Mouse (Mus musculus): ENCODE measurements around the gene Emb. TPM values are rescaled to one million over a fixed set of nuclear protein-coding genes. Genes with fewer than 3 reads are reported as not detected.
"Not testable (repeated sequence)": the region's sequence is repeated elsewhere in the genome, so short reads cannot be mapped to it uniquely, and the experiment has no call there.

Gene Emb
- 6.1 and 6.2 TPM in 2 replicates for polyA plus RNA-seq (2012; rRNA removed)

GRCm38 (mm10) chr13:117208236-117208635, at the start of gene Emb:
Gene Emb (plus strand): TSS chr13:117208536.
- DNase-seq (ENCODE audit: low spot score): no peak

GRCm38 (mm10) chr13:117163906-117164305, 44.4 kb upstream of the Emb start:
- no peak for DNase-seq (ENCODE audit: low spot score)

GRCm38 (mm10) chr13:117165071-117165470, 43.3 kb upstream of the Emb start:
- no peak for DNase-seq (ENCODE audit: low spot score)

- DNase-seq (ENCODE audit: low spot score): not testable (repeated sequence)
Observed at GRCm38 (mm10) chr13:117180912-117181311, 27.4 kb upstream of the Emb start.

DNA sequence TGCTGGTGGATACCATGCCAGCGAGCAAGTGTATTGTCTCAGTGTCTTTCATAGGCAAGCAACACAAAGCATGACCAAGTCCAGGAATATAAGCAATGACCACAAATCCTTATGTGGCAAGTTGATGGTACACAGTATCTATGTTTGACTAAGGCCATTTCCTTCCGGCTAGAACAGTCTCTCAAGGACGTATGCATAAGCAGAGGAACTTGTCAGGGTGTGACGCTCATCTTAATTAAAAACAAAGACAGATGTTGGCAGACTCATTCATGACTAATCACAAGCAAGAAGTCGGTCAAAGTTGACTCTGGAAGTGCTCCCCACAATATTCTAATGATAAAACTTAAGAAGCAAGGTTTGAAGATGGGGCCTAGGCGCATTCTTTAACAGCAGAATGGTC, 25.0 kb upstream of the Emb start:
- no peak for DNase-seq (ENCODE audit: low spot score)

- no peak for DNase-seq (ENCODE audit: low spot score)
Observed at GRCm38 (mm10) chr13:117185329-117185728, 23.0 kb upstream of the Emb start.

GRCm38 (mm10) chr13:117192161-117192560, 16.2 kb upstream of the Emb start:
- DNase-seq (ENCODE audit: low spot score): no peak

DNA sequence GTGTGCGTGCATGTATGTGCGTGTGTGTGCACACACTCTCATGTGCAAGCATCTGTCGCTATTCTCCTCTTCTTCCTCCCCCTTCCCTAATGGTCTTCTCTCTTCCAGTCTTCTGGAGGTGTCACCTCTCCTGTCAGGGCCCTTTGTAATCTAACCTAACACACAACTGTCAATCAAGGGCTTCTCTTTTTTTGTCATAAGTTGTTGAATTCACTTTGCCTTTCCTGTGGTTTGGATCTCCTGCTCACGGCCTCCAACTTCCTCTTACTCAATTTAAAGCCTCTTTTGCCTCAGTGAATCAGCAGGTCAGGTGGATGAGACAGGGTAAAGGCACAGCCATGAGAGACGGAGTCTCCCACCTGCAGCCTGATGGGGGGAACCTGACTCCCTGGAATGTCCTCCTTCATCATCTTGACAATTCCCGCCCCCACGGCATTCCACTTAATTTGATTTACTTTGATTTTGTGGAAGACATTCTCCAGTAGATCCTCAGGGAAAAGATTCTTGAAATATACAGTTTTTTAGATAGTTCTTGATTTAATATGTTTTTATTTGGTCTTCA, 14.8 kb upstream of the Emb start:
- DNase-seq (ENCODE audit: low spot score): no peak

DNA sequence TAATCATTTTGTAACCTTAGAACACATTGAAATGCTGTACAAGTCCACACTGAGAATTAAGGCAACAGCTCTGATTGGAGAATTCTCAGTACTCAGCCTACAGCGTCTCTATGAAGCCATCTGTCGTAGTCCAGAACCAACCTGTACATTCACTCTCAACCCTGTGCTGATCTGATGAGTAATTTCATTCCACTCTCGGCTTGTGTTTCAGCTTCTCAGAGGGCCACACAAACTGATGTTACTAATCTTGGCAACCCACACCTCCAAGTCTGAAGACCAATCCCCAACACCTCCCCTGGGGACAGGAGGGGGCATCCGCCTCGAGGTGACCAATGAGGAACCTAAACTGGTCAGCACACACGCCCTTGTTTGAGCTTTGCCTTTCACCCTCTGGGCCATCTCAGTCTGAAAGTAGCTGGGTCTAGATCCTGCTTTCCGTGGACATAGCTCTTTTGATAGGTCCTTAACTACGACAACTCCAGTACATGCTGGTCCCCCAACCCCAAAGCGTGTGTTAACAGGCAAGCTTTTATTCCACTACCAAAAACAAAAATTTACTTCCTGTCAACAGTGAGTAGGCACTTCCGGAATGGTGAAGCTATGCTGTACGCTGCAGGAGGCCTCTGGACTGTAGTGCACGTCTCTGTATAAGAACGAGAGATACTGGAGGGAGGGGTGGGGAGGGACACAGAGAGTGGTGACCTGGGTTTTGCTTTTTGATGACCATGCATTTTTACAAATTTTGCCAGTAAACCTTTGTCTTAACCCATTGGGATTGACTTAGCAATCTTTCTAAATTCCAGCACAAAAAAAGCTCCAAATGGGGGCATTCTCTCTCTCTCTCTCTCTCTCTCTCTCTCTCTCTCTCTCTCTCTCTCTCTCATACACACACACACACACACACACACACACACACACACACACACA, 12.5 kb upstream of the Emb start:
- no peak for DNase-seq (ENCODE audit: low spot score)

DNA sequence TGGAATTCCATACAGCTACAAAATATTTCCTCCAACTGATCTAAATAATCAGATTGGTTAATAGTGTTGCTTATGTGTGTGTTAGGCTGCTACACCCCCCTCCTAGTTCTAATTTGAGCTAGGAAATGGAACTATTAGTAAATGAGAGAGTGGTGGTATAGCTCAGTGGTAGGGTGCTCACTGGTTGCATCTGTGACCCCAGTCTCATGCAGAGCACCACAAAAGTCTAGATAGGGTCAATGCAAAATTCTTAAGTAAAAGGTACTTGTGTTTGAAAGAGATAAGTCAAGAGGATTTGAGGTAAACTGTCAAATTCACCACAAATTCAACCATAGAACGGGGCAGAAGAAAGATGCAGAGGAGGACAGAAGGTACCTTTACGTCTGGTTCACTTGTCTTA, 10.7 kb upstream of the Emb start:
- DNase-seq (ENCODE audit: low spot score): no peak

GRCm38 (mm10) chr13:117198402-117199083, 9.8 kb upstream of the Emb start:
- peak; percentile 36 for DNase-seq (ENCODE audit: low spot score)

GRCm38 (mm10) chr13:117202755-117203471, 5.4 kb upstream of the Emb start:
- DNase-seq (ENCODE audit: low spot score): no peak

DNA sequence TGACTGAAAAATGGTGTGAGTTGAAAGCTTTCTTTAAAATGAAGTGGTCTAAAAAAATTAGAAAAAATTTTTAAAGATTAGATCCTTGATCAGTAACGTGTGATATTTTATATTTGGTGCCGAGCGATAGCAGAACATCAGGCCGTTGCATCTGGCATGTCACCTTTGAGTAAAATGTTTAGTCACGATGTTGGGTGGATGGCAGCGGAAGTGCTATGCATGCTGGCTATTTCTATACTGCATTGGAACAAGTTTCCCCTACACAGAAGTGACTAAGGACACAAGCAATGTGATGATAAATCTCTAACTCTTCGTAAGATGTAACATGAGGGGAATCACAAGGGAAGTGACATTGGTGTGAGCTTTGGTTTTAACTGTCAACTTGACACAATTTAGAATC, 3.7 kb upstream of the Emb start:
- no peak for DNase-seq (ENCODE audit: low spot score)

DNA sequence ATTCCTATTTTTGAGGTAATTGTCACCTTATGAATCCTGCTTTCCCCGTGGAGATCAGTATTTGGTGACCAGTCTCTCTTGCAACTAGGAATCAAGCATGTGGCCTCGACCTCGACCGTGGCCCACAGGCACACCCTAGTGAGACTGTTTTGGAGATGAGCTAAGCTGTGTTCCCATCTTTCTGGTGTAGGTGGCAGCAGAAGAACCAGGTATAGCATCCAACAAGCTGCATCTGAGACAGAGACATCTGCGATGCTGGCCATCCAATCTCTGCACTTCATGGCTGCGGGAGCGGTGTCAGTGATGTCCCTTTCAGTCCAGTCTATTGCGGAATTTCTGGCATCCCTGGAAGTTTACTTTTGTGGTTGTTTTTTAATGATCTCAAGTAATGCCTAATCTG, 2.3 kb upstream of the Emb start:
- no peak for DNase-seq (ENCODE audit: low spot score)

GRCm38 (mm10) chr13:117211386-117211875, 3.1 kb downstream of the Emb start:
- DNase-seq (ENCODE audit: low spot score): no peak

DNA sequence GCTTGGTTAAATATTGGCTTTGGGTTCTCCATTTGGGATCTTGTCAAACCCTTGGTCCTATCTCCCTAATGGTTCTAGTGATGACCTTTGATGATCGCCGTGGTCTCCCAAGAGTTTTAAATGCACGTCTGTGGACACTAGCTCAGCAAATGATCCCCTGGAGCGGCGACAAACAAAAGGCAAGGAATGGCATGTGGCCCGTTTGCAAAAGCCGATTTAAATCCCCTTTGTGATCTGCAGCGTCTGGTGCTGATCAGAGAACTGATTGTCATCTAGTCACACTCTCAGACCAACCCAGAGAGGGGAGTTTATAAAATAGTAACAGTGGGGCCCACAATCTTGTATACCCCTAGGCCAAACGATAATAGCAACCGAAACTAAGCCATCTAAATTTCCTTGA, 7.1 kb downstream of the Emb start:
- no peak for DNase-seq (ENCODE audit: low spot score)

DNA sequence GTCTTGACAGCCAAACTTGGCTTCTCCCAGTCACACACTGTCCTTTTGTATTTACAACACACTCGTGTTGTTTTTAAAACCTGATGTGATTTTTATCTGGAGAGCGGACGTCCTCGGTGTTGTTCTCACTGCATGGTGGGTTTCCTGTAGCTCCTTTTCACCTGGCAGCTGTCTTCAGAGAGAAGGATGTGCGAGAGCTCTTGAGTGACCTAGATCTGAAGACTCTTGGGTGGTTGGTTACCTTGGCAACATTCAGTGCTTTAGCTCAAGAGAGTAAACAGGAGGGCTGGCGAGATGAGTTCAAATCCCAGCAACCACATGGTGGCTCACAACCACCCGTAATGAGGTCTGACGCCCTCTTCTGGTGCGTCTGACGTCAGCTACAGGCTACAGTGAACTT, 7.8 kb downstream of the Emb start:
- no peak for DNase-seq (ENCODE audit: low spot score)

GRCm38 (mm10) chr13:117216752-117217363, 8.5 kb downstream of the Emb start:
- DNase-seq (ENCODE audit: low spot score): no peak

- no peak for DNase-seq (ENCODE audit: low spot score)
Observed at GRCm38 (mm10) chr13:117217621-117218020, 9.3 kb downstream of the Emb start.

DNA sequence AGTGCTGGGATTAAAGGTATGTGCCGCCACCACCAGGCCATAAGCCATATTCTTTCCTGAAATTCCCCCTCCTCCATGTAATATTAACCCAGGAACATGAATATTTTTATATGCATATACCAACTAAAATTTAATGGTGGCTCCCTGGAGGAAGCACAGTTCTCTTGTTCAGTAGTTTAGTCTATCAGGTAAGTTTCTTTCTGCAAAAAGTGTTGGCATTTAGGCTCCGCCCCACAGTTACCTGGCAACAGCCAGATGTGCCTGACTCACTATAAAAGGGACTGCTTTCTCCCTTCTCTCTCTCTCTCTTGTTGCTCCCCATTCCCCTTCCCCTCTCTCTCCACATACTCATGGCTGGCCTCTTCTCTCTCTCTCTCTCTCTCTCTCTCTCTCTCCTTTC, 9.8 kb downstream of the Emb start:
- no peak for DNase-seq (ENCODE audit: low spot score)

DNA sequence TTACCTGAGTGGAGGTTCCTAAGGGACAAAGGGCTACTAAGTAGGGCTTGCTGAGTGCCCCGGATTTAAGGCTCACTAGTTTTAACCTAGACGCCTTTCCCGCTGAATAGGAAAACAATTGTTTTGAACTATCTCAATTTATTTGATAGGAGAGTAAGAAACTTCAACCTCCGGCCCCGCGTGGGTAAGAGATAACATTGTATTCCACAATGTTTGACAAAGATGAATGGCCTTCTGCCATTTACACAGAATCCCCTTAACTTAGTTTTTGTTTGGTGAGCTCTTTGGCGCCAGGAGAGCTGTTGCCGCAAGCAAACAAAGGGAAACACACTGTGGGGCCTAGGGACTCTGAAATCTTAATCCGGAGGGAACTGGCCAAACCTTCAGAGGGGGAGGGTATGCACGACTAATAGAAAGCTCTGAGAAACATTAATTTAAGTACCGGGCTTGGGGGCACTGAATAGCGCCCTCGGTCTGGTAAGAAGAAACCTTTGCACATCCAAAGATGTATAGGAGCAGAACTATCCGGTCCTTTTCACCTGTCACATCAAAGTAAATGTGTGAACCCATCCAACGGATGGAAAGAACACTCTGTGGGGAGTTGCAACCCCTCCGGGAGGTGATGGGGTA, 11.7 kb downstream of the Emb start:
- DNase-seq (ENCODE audit: low spot score): no peak
